Mouse (Mus musculus): Measurements from ENCODE around the gene Enpp1.

GRCm38 (mm10) chr10:24695786-24696185, 16.2 kb downstream of the Enpp1 start:
- no peak for TF ChIP-seq POLR2A (IDR thresholded peaks at IDR 0.05; ENCODE audit: low read depth, low read length)
- no peak for TF ChIP-seq CTCF (IDR thresholded peaks at IDR 0.05; ENCODE audit: borderline replicate concordance, insufficient read depth, low read length)

All from embryonic fibroblast, embryonic 13.5 days (primary cell).